Mouse (Mus musculus): ENCODE measurements around the gene Gpr84.

DNA sequence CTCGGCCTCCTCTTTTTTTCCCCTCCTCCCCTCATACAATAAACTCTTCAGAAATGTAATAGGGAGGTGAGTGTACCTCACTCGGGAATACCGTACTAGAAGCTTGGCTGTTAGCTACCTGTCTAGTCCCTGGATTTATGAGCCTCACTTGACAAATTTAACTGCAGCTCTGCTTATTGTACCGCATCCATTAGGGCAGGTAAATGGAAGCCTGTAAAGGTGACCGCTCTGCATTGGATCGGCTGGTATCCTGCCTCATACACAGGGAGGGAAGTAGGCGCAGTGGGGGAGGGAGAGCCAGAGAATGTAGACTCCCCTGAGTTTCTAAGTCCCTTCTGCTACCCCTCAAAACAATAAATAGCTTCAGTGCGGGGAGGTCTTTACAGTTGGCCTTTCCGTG is 19.6 kb downstream of the Gpr84 start:
- no peak for TF ChIP-seq CTCF (IDR thresholded peaks at IDR 0.05; ENCODE audit: low read depth)
- TF ChIP-seq EP300 (optimal IDR thresholded peaks at IDR 0.05): no peak

Measured in stomach, postnatal 0 days (tissue).